Mouse (Mus musculus): Measurements from ENCODE around the gene Ikzf5. TPM values are rescaled to one million over a fixed set of nuclear protein-coding genes. Genes with fewer than 3 reads are reported as not detected.

The Ikzf5 gene
- total RNA-seq, 2 experiments from 2014 or later = 20.1 to 25.2 TPM

DNA sequence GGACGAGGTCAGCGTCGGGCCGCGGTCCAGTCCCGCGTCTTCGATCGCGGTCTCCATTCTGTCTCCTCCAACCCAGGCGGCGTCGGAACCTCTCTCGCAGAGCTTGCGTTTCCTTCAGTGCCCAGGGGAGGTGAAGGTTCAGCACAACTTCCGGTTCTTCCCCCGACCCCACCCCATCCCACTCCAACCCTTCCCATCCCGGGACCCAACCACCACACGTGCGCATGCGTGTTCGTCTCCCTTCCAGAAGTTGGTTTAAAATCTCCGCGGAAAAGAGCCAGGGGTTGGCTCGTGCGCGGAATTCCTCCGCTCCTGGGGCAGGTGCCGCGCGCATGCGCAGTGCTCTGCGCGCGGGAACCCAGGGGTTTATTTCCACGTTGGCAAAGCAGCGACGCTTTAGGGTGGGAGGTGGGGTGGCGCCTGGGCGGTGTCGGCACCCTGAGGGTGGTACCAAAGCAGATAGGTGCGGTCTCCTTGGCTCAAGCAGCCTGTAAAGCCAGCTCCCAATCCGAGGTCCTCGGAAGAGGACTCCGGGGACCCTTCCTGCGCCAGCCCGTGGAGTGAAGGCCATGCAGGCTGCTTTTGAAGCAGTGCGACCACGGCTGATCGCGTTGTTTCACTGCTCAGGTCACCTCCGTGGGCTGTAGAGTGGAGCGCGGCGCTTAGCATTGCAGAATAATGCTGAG, 47.6 kb downstream of the Ikzf5 start, which contains the start of gene 2310057M21Rik:
2310057M21Rik (minus strand) TSS at position 145 of the 686 bp plus-strand sequence.
- peak; percentile 96 for DNase-seq
- intact Hi-C loops (cut with DNase I; ENCODE audit: low total_unique reads) = no loop called here

DNA sequence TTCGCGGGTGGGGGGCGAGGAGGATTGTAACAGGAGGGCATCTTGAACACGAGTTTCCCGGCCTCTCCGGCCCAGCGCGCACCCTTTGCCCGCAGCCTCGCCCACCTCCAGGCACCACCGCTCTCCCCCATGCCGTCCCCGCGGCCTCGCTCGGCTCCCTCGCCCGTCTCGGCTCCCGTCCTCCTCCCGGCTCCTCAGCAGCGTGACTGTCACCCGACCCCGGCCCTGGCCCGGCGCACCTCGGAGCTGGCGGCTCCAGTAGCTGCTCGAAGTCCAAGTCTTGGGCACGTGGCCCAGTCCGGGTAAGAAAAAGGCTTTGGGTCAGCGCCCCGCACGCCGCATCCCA, 48.1 kb downstream of the Ikzf5 start:
- no peak for DNase-seq
- intact Hi-C loops (cut with DNase I; ENCODE audit: low total_unique reads) = no loop called here

DNA sequence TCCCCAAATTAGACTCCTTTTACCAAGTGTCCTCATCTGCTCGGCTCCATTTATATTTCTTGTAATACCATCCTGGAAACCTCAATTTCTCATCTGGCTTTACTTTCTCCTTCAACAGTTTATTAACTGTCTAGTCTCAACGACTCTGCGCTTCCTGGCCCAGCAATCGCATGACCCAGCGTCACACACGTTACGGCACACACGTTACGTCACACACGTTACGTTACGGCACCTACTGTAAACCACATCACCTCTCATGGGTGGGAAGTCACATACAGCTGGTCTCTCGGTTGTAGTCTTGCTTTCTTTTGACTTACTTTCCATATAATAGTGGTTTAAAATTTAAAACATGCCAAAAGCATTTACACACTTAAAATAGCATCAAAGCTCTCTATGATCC, 54.2 kb downstream of the Ikzf5 start:
- intact Hi-C loops (cut with DNase I; ENCODE audit: low total_unique reads) = no loop called here
- DNase-seq = no peak

DNA sequence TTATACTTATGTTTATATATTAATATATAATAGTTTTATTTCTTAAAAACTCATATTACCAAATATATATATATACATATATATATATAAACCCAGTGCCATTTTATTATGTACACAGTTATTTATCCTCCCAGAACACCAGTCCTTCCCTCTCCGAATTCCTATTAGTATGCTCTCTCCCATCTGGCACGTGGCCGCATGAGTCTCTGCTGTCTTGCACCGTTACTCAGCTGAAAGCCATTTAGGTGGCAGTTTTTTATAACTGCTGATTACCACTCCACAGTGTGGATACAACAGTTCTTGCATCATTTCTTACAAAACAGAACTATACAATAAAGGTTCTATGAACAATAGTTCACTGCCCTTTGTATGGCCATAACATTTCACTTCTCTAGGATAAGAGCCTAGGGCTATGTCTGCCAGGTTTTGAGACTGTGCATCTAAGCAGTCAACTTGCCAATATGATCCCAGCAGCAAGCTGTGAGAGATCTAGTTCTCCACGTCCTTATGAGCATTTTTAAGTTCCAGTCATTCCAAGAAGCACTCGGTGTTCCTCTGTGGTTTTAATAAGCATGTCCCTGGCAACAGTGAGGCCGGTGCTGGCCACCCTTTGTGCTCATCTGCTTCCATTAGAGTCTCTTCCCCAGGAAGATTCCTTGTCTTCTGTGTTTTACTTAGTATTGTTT, 64.3 kb downstream of the Ikzf5 start:
- no peak for DNase-seq
- intact Hi-C loops (cut with DNase I; ENCODE audit: low total_unique reads) = no loop called here

Other genes starting within 250 kb of the Ikzf5 start
- not detected for gene 5430419D17Rik, start 236.1 kb downstream of the Ikzf5 start, total RNA-seq (2021)
- not detected for gene Cuzd1, start 88.2 kb downstream of the Ikzf5 start, total RNA-seq (2021)
- not detected for gene Fam24b, start 81.0 kb downstream of the Ikzf5 start, total RNA-seq (2021)
- not detected for gene Fam24a, start 76.7 kb downstream of the Ikzf5 start, total RNA-seq (2021)
- gene 2310057M21Rik, start 47.8 kb downstream of the Ikzf5 start, total RNA-seq (2021) = 10 to 100 TPM; 13.2 to 14.0 TPM
- 10 to 100 TPM; 30.7 to 34.8 TPM for gene Pstk, start 39.4 kb downstream of the Ikzf5 start, total RNA-seq (2021)
- gene Acadsb, start 80 bp upstream of the Ikzf5 start, total RNA-seq (2021) = 10 to 100 TPM; 79.4 to 89.0 TPM
- gene Hmx3, start 132.3 kb upstream of the Ikzf5 start, total RNA-seq (2021) = not detected
- gene Hmx2, start 138.3 kb upstream of the Ikzf5 start, total RNA-seq (2021) = not detected
- 10 to 100 TPM; 31.4 to 32.3 TPM for gene Bub3, start 149.7 kb upstream of the Ikzf5 start, total RNA-seq (2021)